Mouse (Mus musculus) layer of hippocampus, adult 9-11 months (tissue): ENCODE measurements around the gene Chaf1a.

Experiments
- DNase-seq: peaks from one replicate; pipeline ENCODE4 v3.0.0; 2022

Chaf1a gene

GRCm38 (mm10) chr17:56020400-56021084 is 19.7 kb upstream of the Chaf1a start:
- DNase-seq = no peak

GRCm38 (mm10) chr17:56021161-56021910 is 18.9 kb upstream of the Chaf1a start:
- peak; percentile 87 for DNase-seq

- no peak for DNase-seq
These were observed 17.9 kb upstream of the Chaf1a start for GRCm38 (mm10) chr17:56022131-56022988.

GRCm38 (mm10) chr17:56022989-56023290 is 17.3 kb upstream of the Chaf1a start:
- DNase-seq = no peak

- no peak for DNase-seq
These were observed 16.9 kb upstream of the Chaf1a start for GRCm38 (mm10) chr17:56023386-56023785.

- no peak for DNase-seq
These were observed 15.8 kb upstream of the Chaf1a start for GRCm38 (mm10) chr17:56024476-56024875.

GRCm38 (mm10) chr17:56024931-56025330 is 15.3 kb upstream of the Chaf1a start:
- no peak for DNase-seq

GRCm38 (mm10) chr17:56026303-56026702 is 13.9 kb upstream of the Chaf1a start:
- no peak for DNase-seq

GRCm38 (mm10) chr17:56026881-56027280 is 13.4 kb upstream of the Chaf1a start:
- no peak for DNase-seq

GRCm38 (mm10) chr17:56027801-56028441 is 12.3 kb upstream of the Chaf1a start:
- DNase-seq = no peak

GRCm38 (mm10) chr17:56030238-56030870 is 9.9 kb upstream of the Chaf1a start:
- DNase-seq = no peak

- DNase-seq = peak; percentile 73
These were observed 9.3 kb upstream of the Chaf1a start for GRCm38 (mm10) chr17:56030919-56031318.

GRCm38 (mm10) chr17:56031431-56031830 is 8.8 kb upstream of the Chaf1a start:
- no peak for DNase-seq

- DNase-seq = no peak
These were observed 8.0 kb upstream of the Chaf1a start for GRCm38 (mm10) chr17:56032127-56032733.

- DNase-seq = no peak
These were observed 7.4 kb upstream of the Chaf1a start for GRCm38 (mm10) chr17:56032831-56033230.

GRCm38 (mm10) chr17:56034040-56034725 is 6.1 kb upstream of the Chaf1a start:
- DNase-seq = no peak

GRCm38 (mm10) chr17:56034726-56035100 is 5.5 kb upstream of the Chaf1a start:
- DNase-seq = no peak

- DNase-seq = no peak
These were observed 5.0 kb upstream of the Chaf1a start for GRCm38 (mm10) chr17:56035216-56035615.

- peak; percentile 99 for DNase-seq
These were observed 3.9 kb upstream of the Chaf1a start, which contains the start of gene Sh3gl1 for GRCm38 (mm10) chr17:56036176-56036900. Gene Sh3gl1 (minus strand): TSS chr17:56036635.

GRCm38 (mm10) chr17:56036901-56037287 is 3.3 kb upstream of the Chaf1a start:
- no peak for DNase-seq
